ENCODE assay signal across 13 mouse cellular contexts in genomic region chr7:68038846-68039245, GRCm38 (mm10).
"Had no signal": no experiment of that assay in that cellular context is flagged by ENCODE, and none has a peak within 500 bp of the region (broad histone marks: within the 10 kb centered on the region; RNA-seq: fewer than 3 reads in every experiment).

No protein-coding gene starts in this region.

- H3K36me3 ChIP-seq: neural tube, embryonic 15.5 days had no signal

- H3K9ac ChIP-seq: limb, embryonic 13.5 days; lung, embryonic 14.5 days; neural tube, embryonic 15.5 days had no signal

- H3K4me3 ChIP-seq: limb, embryonic 13.5 days; midbrain, embryonic 10.5 days; myocyte; neural tube, embryonic 15.5 days had no signal

- H3K4me2 ChIP-seq: limb, embryonic 13.5 days; lung, embryonic 14.5 days; neural tube, embryonic 15.5 days had no signal

- ATAC-seq: intestine, postnatal 0 days had no signal

- H3K27me3 ChIP-seq: limb, embryonic 13.5 days; neural tube, embryonic 15.5 days had no signal

- H3K9me3 ChIP-seq: limb, embryonic 13.5 days; midbrain, embryonic 10.5 days; neural tube, embryonic 15.5 days had no signal

- H3K27ac ChIP-seq: limb, embryonic 13.5 days; midbrain, embryonic 10.5 days; neural tube, embryonic 15.5 days; stomach, postnatal 0 days had no signal

- DNase-seq: left cerebral cortex, postnatal 4 days; lung, embryonic 14.5 days; lung, postnatal 10 days; lung, postnatal 4 days; midbrain, embryonic 14.5 days; thymus, adult 2 months; thymus, postnatal 25 days had no signal
